Mouse (Mus musculus) brain, adult 2 months (tissue): ENCODE results near the gene Chpf.

Experiments used
- DNase-seq: peaks from one replicate; pipeline ENCODE4 v3.0.0; 2011; ENCODE audit warnings: low read depth, low spot score

The Chpf gene

DNA sequence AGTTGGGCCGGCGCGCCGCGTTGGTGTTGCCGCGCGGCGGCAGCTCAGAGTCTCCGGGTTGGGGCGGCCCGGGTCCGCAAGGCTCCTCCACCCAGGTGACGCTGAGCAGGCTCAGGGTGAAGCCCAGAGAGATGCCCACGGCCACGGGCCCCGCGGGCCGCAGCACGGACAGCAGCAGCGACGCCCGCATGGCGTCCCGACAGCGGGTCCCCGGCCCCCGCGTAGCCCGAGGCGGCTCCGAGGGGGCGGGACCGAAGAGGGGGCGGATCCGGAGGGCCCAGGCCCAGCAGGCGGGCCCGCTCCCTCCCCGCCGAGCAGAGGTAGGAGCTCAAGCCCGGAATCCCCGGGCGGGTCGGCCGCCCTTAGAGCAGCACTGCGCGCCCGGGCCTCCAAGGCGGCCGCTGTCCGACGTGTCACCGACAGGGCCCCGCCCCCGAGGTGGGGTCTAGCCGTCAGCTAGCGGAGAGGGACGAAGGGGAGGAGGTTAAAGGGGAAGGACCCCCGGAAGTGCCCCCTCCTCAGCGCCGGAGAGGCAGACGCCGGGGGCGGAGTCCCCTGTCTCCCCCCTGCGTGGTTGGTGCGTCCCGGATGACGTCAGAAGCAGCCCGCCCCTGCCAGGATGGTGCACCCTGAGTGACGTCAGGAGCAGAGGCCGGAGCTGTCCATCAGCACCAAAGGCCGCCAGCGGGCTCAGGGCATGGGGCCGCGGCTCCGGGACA is at the start of gene Chpf, which contains the start of gene Tmem198:
Gene Chpf (minus strand): TSS at position 392 of the 719 bp plus-strand sequence.
Gene Tmem198 (plus strand): TSS at position 617 of the 719 bp plus-strand sequence.
- DNase-seq, result peak; percentile 98

GRCm38 (mm10) chr1:75524679-75525078 is 45.6 kb upstream of the Chpf start:
- no peak for DNase-seq

- DNase-seq, result peak; percentile 96
Measured at GRCm38 (mm10) chr1:75521321-75522031, 42.4 kb upstream of the Chpf start, which contains the start of gene Stk11ip. Gene Stk11ip (plus strand): TSS chr1:75521529.

DNA sequence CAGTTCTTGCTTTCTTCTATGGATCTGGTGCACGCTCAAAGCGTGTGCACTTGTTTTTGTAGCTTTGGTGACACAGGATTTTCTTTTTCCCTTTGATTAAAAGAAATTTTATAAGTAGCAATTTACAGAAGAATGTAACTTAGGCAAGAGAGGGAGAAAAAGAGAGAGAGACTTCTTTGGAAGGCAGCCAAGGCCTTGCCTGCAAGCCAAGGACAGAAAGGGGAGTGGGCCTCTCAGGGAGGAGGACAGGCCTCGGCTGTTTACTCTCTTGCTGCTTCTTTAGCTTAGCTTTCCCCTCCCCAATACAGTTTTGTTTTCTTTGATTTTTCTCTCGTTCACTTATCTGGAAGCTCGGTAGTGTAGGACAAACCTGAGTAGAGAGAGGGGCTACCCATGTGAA is 40.5 kb upstream of the Chpf start:
- DNase-seq, result no peak

DNA sequence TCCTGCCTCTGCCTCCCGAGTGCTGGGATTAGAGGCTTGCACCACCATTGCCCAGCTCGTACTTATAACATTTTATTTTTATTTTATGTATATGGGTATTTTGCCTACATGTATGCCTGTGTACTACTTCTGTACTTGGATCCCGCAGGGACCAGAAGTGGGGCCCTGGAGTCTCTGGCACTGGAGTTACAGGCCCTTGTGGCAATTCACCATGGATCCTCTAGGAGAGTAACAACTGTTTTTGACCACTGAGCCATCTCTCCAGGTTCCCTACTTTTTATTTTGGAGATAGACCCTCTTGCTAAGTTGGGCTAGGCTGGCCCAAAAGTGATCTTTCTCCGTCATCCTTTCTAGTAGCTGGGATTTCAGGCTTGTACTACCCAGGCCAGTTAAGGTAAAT is 39.3 kb upstream of the Chpf start:
- DNase-seq, result no peak

DNA sequence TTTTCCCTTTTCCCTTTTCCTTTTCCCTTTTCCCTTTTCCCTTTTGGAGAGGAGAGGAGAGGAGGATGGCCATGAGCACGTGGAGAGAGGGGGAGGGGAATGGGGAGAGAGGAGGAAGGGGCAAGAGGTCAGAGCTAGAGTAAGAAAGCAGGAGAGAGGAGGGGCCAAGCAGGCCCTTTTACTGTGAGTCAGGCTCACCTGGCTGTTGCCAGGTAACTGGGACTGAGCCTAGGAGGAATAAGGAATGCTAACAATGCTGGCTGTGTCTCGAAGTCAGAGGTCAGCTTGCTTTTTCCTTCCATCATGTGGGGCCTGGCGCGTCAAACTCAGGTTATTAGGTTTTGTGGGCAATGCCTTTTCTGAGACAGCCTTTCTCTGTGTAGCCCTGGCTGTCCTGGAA is 38.9 kb upstream of the Chpf start:
- no peak for DNase-seq

GRCm38 (mm10) chr1:75516703-75517380 is 37.7 kb upstream of the Chpf start:
- DNase-seq, result no peak

GRCm38 (mm10) chr1:75512550-75512949 is 33.4 kb upstream of the Chpf start:
- no peak for DNase-seq

GRCm38 (mm10) chr1:75511437-75512210 is 32.5 kb upstream of the Chpf start:
- DNase-seq, result no peak

GRCm38 (mm10) chr1:75510154-75510553 is 31.0 kb upstream of the Chpf start:
- DNase-seq, result no peak

DNA sequence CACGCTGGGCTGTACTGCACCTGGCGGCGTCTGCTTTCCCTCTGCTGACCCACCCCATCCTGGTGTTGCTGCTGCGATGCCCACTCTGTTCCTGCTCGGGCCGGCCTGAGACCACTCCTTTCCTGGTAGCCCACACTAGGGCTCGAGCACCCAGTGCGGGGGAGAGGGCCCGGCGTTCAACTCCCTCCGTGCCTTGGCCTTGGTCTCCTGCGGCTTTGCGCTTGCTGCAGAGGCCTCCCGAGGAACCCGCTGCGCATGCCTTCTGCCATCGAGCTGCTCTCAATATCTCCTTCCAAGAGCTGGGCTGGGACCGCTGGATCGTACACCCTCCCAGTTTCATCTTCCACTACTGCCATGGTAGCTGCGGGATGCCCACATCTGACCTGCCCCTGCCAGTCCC is 30.5 kb upstream of the Chpf start:
- DNase-seq, result no peak

DNA sequence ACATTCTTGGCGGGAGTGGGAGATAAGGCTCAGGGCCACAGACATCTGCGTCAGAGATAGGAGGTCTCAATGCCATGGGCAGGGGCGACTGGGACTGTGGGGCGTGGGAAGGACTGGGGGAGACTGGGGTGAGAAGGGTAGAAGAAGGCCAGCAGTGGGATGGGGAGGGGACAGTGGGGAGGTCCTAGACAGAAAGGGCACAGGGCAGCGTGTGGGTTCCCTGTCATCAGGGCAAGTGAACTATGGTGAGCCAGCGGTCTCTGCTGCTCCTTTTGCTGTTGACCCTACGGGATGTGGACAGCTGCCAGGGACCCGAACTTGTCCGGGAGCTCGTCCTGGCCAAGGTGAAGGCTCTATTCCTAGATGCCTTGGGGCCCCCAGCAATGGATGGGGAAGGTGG is 27.9 kb upstream of the Chpf start, which contains the start of gene Inha:
Gene Inha (plus strand): TSS at position 72 of the 400 bp plus-strand sequence.
- no peak for DNase-seq

DNA sequence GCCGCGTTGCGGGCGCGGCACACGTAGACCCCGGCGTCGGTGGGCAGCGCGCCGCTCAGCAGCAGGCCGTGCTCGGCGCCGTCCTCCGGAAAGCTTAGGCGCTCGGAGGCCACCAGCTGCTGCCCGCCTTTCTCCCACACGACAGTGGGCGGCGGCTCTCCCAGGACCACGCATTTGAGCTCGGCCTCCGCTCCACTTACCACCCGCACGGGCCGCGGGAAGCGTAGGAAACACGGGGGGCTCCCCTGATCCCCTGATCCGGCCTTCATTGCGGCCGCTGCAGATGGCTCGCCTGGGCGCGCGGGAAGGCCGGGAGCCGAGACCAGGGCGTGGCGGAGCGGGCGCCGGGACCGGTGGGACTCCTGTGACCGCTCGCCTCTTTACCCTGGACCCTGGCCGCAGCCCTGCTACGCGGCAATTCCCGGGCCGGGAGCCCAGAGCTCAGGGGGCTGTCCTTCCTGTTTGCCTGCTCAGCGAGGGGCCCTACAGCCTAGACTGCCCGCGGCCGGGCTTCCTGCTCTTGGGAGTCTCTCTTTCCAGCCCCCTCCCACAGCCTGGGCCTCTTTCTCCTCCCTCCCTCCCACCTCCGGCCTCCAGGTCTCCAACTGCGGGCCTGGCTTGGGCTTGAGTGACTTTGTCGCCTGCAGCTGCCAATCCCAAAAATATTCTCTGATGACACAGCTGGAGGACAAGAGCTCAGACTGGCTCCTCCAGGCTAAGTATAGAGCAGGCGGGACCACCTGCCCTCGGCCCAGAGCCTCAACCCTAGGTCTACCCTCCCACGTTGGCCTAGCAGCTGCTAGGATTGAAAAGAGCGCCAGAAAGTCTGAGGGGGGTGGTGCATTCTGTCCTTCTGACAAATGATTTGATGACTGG is 27.1 kb upstream of the Chpf start, which contains the start of gene Obsl1:
Gene Obsl1 (minus strand): TSS at position 497 of the 876 bp plus-strand sequence.
- peak; percentile 60 for DNase-seq

DNA sequence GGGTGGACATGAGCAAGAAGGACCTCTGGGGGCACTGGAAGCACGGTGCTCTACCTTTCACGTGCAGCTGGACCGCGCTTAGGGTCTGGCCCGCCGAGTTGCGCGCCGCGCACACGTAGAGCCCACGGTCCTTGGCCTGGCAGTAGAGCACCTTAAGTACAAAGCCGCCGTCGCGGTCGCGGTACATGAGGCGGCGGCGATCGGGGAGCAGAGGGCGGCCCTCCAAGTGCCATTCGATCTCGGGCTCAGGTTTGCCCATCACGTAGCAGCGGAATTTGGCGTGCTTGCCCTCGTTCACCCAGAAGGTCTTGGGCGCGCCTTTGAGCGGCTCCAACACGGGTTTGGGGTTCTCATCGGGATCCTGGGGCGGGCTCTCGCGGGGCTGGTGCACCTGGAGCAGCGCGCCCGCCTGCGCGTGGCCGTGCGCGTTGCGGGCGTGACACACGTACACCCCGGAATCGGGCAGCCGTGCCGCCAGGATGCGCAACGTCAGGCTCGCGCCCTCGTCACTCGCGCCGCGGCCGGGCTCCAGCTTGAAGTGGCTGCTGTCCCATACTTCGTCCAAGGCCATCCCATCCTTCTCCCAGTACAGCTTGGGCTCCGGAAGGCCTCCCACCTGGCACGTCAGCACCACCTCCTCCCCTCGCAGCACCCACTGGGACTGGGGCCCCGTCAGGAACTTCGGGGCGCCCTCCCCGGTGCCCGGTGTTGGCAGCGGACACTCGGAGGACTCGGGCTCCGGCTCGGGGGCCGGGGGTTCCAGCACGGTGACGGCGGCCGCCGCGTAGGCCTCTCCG is 26.2 kb upstream of the Chpf start:
- DNase-seq, result peak; percentile 95

- peak; percentile 81 for DNase-seq
Measured at GRCm38 (mm10) chr1:75504256-75505045, 25.3 kb upstream of the Chpf start.

GRCm38 (mm10) chr1:75503651-75503980 is 24.5 kb upstream of the Chpf start:
- no peak for DNase-seq

DNA sequence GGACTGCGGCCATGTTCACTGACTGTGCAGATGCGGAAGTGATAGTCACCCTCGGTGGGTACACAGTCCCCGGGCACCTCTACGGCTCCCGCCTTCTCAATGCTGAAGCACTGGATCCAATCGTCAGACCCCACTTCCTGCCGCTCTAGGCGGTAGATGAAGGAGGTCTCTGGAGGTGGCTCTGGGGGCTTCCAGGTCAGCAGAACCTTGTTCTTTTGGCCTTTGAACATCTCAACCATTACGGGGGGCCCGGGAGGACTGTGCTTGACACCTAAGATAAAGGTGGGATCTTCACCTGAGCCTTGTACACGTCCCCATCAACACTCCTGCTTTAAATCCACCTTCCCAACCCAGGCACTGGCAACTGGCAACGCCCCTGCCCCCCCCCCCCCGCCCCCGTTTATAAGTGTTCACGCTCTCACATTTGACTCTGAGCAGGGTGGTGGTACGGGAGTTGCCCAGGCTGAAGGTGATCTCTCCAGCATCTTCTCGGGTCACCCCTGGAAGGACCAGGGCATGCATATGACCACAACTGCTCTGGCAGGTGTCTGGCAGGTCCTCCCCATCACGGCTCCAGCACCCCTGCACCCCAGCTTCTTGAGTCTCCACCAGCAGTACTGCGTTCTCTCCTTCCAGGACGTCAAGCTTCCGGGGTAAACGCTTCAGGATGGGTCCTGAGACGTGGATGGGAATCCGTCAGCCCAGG is 24.0 kb upstream of the Chpf start:
- no peak for DNase-seq

DNA sequence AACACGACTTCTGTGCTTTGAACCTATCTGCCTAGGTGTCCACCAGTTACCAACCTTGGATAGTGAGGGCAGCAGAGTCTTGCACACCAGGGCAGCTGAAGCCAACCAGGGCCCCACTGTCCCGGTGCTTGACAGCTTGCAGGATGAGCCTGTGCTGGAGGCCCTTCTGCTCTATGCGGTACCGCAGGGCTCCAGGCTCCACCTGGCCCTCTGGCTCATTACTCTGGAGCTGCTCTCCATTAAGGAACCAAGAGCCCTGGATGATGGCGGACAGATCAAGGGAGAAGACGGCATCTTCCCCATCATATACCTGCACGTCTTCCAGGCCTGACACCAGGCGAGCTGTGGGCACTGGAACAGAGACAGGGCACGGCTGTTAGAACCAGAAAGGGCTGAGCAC is 22.8 kb upstream of the Chpf start:
- no peak for DNase-seq
